Mouse (Mus musculus) liver, postnatal 0 days (tissue): ENCODE measurements around the gene Adgrl2. TPM values are rescaled to one million over a fixed set of nuclear protein-coding genes. Genes with fewer than 3 reads are reported as not detected.

ENCODE experiments used
- ATAC-seq: fragments of 200-750 bp; cut with Nextera tagmentation; 2 replicates; pipeline ENCODE4 v1.8.0; 2017; ENCODE audit warnings: mild to moderate bottlenecking, moderate library complexity
- DNase-seq: peaks from one replicate; pipeline ENCODE4 v3.0.0-alpha.2; 2016
- H3K27ac ChIP-seq: fragments of 300-500 bp; sonication (generic); 2 replicates; pipeline ENCODE4 v1.5.1; 2014; ENCODE audit warnings: antibody characterized with exemption, moderate library complexity, mild to moderate bottlenecking, low read depth
- H3K27me3 ChIP-seq: fragments of 300-500 bp; sonication (generic); 2 replicates; pipeline ENCODE4 v1.6.1; 2014; ENCODE audit warnings: low read length, control low read depth, mixed read lengths; ENCODE audit not compliant: insufficient read depth
- H3K36me3 ChIP-seq: fragments of 300-500 bp; sonication (generic); replicated peaks from 2 replicates; pipeline ENCODE4 v1.6.1; 2014; ENCODE audit warnings: mild to moderate bottlenecking, control low read depth, low read length, moderate library complexity, mixed read lengths; ENCODE audit not compliant: insufficient read depth
- H3K4me1 ChIP-seq: fragments of 300-500 bp; sonication (generic); 2 replicates; pipeline ENCODE4 v1.6.1; 2014; ENCODE audit warnings: antibody characterized with exemption, mild to moderate bottlenecking, control low read depth; ENCODE audit not compliant: insufficient read depth
- H3K4me2 ChIP-seq: fragments of 300-500 bp; sonication (generic); 2 replicates; pipeline ENCODE4 v1.6.1; 2014; ENCODE audit warnings: low read depth, mild to moderate bottlenecking, low read length, moderate library complexity, mixed read lengths
- H3K4me3 ChIP-seq: fragments of 300-500 bp; sonication (generic); 2 replicates; pipeline ENCODE4 v1.5.1; 2014; ENCODE audit warnings: low read depth, low read length
- H3K9ac ChIP-seq: fragments of 300-500 bp; sonication (generic); replicated peaks from 2 replicates; pipeline ENCODE4 v1.6.1; 2014; ENCODE audit warnings: mild to moderate bottlenecking, moderate library complexity
- H3K9me3 ChIP-seq: fragments of 300-500 bp; sonication (generic); 2 replicates; pipeline ENCODE4 v1.6.1; 2016; ENCODE audit warnings: mild to moderate bottlenecking, control low read depth, low read length, mixed read lengths
- CTCF ChIP-seq: sonication (generic); IDR thresholded peaks from 2 replicates; pipeline ENCODE4 v1.5.1; 2016; ENCODE audit warnings: antibody characterized with exemption, low read depth
- EP300 ChIP-seq: IDR thresholded peaks from 2 replicates; pipeline ENCODE4 v1.6.1; 2016; ENCODE audit warnings: antibody characterized with exemption, low read depth, mild to moderate bottlenecking
- WGBS: fragments of 180-500 bp; shearing (Covaris S2); extraction: QIAGEN DNeasy Blood & Tissue Kit; methylation state at CpG from one replicate; pipeline ENCODE4 v1.1.7; 2014; ENCODE audit not compliant: insufficient replicate concordance; 5-methylcytosine and 5-hydroxymethylcytosine counted together
- polyA plus RNA-seq: library from polyadenylated mRNA; unstranded; fragments of >200 nt; fragmentation: Nextera tagmentation; extraction: Ambion mirVana; gene quantifications from 2 replicates; pipeline ENCODE4 v1.2.1, GENCODE M21; 2015

Gene Adgrl2
- polyA plus RNA-seq, 1 experiment from 2014 or later, result 9.1 TPM

DNA sequence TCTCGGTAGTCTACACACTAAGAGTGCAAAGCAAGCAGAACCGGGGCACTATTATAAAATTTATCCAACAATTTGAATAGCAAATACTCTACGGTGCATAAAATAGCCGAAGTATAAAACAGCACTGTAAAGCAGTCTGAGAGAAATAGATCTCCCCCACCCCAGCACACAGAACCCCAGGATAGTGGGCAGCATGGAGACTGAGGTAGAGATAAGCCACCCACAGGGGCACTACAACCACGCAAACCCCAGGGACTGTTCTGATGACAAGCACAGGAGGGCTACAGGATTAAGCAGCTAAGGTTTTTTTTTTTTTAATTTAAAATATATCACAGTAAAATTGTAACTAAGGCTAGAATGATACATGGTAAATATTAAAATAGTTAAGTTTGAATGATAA is 123.7 kb downstream of the Adgrl2 start:
- Histone ChIP-seq H3K4me2 (no peak overlapping the region), H3K36me3 (no peaks in the 10 kb centered on the region), H3K4me3 (no peak overlapping the region), H3K27ac (no peak overlapping the region), H3K4me1 (no peaks in the 10 kb centered on the region), H3K27me3 (no peaks in the 10 kb centered on the region), H3K9me3 (no peaks in the 10 kb centered on the region), H3K9ac (no peak overlapping the region)
- TF ChIP-seq CTCF, result no peak
- TF ChIP-seq EP300, result no peak
- no peak for ATAC-seq
- 71% methylated on average over 5 of the region's 5 CpGs for WGBS
- no peak for DNase-seq

DNA sequence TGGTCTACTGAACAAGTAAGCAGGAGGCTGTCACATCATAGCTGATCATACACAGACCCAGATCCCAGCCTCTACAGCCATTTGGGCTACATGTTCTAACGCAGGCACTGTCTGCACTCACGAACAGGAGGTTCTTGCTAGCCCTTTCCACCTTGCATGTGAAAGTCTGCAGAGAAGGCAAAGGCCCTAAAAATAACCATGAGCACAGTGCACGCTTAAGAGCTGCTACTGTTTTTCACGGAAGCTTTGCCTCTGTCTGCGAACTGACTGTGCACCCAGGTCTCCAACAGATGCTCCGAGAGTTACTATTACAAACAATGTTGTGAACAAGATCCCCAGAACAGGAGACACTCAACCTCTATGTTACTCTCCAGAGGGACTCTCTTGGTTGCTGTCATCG is 124.3 kb downstream of the Adgrl2 start:
- Histone ChIP-seq H3K4me1 (no peaks in the 10 kb centered on the region), H3K4me3 (no peak overlapping the region), H3K27ac (no peak overlapping the region), H3K4me2 (no peak overlapping the region), H3K36me3 (no peaks in the 10 kb centered on the region; the same call in 1 of the 2 replicates), H3K9me3 (no peaks in the 10 kb centered on the region), H3K27me3 (no peaks in the 10 kb centered on the region), H3K9ac (no peak overlapping the region)
- no peak for ATAC-seq
- no peak for TF ChIP-seq CTCF
- TF ChIP-seq EP300, result no peak
- 69% methylated on average over 7 of the region's 7 CpGs for WGBS
- no peak for DNase-seq

DNA sequence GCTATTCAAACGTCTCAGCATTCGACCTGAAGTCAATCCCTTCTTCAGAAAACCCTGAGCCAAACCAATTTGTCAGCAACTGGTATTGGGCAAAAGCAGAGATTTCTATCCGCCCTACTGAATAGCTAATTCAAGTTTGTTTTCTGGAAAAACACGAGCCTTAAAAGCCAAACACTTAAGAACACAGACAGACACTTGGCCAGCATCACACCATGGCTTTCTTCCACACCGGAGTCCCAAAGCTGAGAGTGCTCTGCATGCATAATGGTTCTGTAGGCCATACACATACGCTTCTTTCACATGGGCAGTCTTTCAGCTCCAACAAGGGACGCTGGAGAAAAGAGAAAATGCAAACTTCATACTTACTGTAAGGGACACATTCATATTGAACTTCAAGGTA is 125.1 kb downstream of the Adgrl2 start:
- TF ChIP-seq CTCF, result no peak
- TF ChIP-seq EP300, result no peak
- Histone ChIP-seq H3K9ac (no peak overlapping the region), H3K4me2 (no peak overlapping the region), H3K27me3 (no peaks in the 10 kb centered on the region), H3K36me3 (no peaks in the 10 kb centered on the region; the same call in 1 of the 2 replicates), H3K9me3 (no peaks in the 10 kb centered on the region), H3K4me1 (no peaks in the 10 kb centered on the region), H3K27ac (no peak overlapping the region), H3K4me3 (no peak overlapping the region)
- ATAC-seq (no peak), DNase-seq (no peak)
- WGBS, result 74% methylated on average over 7 of the region's 7 CpGs

DNA sequence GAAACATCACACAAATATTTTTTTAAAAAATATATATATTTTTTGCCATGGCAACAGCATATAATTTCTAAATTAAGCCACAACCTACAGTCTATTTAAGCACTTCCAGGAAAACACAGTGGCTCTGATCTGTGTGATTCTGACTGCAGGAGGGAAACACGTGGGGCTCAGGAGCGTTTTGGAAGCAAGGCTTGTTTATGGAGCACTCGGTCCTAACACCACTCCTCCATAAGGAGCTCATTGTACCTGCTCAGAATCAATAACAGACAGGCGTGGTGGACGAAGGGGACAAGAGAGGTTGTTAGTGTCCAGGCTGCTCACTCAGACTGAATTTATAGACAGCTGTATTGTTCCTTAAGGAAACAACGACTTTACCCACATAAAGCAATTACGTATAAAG is 128.5 kb downstream of the Adgrl2 start:
- H3K9ac ChIP-seq, result no peak overlapping the region
- H3K4me3 ChIP-seq, result no peak overlapping the region
- no peak overlapping the region for H3K27ac ChIP-seq
- no peaks in the 10 kb centered on the region for H3K27me3 ChIP-seq
- no peaks in the 10 kb centered on the region for H3K9me3 ChIP-seq
- no peak for TF ChIP-seq CTCF
- TF ChIP-seq EP300, result no peak
- 71% methylated on average over 7 of the region's 7 CpGs for WGBS
- no peaks in the 10 kb centered on the region; the same call in 1 of the 2 replicates for H3K36me3 ChIP-seq
- DNase-seq (no peak), ATAC-seq (no peak)
- H3K4me2 ChIP-seq, result no peak overlapping the region
- H3K4me1 ChIP-seq, result no peaks in the 10 kb centered on the region

DNA sequence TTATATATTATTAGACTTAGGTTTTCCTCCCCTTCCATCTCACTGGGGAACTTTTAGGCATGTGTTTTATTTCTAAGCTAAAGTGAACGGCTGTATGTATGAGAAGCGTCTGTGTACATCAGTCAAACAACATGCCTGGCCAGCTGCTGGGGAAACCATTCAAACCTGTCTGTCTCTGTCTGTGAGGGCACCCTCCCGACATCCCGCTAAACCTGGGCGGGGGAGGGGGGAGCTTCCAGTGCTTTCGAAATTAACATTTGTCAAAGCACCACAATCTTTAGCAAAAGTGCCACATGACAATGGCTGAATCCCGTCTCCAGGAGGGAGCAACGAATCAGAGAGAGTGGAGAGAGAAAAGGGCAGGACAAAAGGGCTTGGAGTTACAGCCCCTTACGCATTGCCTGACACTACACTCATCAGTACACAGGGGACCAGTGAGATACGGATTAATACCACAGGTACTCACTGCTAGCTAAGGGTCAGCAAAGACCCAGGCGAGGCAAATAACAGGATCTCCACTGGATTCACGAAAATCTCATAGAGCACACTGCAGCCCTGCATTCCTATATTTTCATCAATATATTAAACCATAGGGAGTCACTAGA is 135.9 kb downstream of the Adgrl2 start:
- 61% methylated on average over 12 of the region's 12 CpGs for whole genome bisulfite sequencing
- no peaks in the 10 kb centered on the region; the same call in 1 of the 2 replicates for H3K36me3 ChIP-seq
- no peaks in the 10 kb centered on the region for H3K9me3 ChIP-seq
- no peak for ATAC-seq
- H3K4me3 ChIP-seq, result no peak overlapping the region
- H3K4me2 ChIP-seq, result no peak overlapping the region
- no peaks in the 10 kb centered on the region for H3K4me1 ChIP-seq
- no peak overlapping the region for H3K27ac ChIP-seq
- no peak for TF ChIP-seq CTCF
- no peak for DNase-seq
- H3K9ac ChIP-seq, result no peak overlapping the region
- no peaks in the 10 kb centered on the region for H3K27me3 ChIP-seq

DNA sequence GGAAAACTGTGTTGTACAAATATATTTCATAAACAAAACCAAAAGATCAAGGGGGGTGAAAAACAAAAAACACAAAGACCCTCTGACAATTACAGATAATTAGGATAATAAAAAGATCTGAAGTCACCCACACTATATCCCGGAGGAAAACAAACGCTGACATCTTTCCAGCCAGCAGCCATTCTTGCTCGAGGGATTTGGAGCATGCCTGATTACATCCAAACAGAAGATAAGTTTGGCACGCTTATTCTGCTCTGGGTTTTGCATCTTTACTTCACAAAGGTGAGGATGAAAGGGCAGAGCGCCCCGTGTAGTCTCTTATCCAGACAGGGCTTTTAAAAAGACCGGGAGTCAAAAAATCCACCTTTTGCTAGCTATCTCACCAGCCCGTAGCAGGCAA is 137.0 kb downstream of the Adgrl2 start:
- TF ChIP-seq EP300 (no peak), CTCF (no peak)
- ATAC-seq (no peak), DNase-seq (no peak)
- Histone ChIP-seq H3K9ac (no peak overlapping the region), H3K4me1 (no peaks in the 10 kb centered on the region), H3K4me3 (no peak overlapping the region), H3K9me3 (no peaks in the 10 kb centered on the region), H3K36me3 (no peaks in the 10 kb centered on the region; the same call in 1 of the 2 replicates), H3K27ac (no peak overlapping the region), H3K27me3 (no peaks in the 10 kb centered on the region), H3K4me2 (no peak overlapping the region)
- WGBS, result 61% methylated on average over 8 of the region's 8 CpGs

DNA sequence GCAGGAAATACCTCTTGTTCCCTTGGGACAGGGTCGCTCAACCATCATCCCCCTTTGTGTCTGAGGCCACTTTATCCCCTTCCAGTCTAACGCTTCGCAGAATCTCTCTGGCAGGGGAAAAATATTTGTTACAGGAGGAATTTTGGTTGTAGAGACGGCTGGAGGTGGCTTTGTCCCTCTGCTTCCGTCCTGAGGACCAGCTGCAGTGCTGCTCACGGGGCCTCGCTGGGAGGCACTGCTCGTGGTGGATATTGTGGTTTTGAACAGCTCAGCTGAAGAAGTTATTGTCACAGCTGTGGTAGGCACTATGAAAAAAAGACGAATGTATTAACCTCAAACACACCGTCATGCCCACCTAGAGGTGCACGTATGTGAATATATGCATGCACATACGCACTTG is 137.8 kb downstream of the Adgrl2 start:
- no peak overlapping the region for H3K4me2 ChIP-seq
- H3K4me1 ChIP-seq, result no peaks in the 10 kb centered on the region
- H3K27me3 ChIP-seq, result no peaks in the 10 kb centered on the region
- no peak overlapping the region for H3K27ac ChIP-seq
- DNase-seq (no peak), ATAC-seq (no peak)
- no peak overlapping the region for H3K9ac ChIP-seq
- no peaks in the 10 kb centered on the region for H3K9me3 ChIP-seq
- H3K36me3 ChIP-seq, result peaks cover 3% of the 10 kb centered on the region; the same call in 1 of the 2 replicates
- H3K4me3 ChIP-seq, result no peak overlapping the region
- TF ChIP-seq CTCF (no peak), EP300 (no peak)
- WGBS, result 47% methylated on average over 12 of the region's 12 CpGs
